Mouse (Mus musculus): ENCODE measurements at regions not wholly inside any gene's neighbourhood (a gene's known extent, or its start where the extent isn't known, plus 50 kb on each side); places are given as distances from the start of the nearest gene placed in this dataset.

GRCm38 (mm10) chr14:86243662-86244061 is 897.4 kb downstream of the Diaph3 start:
- TF ChIP-seq ZNF384 (IDR thresholded peaks at IDR 0.05; ENCODE audit: low read depth, low read length) (no peak), CHD2 (IDR thresholded peaks at IDR 0.05; ENCODE audit: low read depth, low read length) (no peak)

Measured in ES-E14 (cell line).